Mouse (Mus musculus): Measurements from ENCODE around the gene Gbx1. TPM values are rescaled to one million over a fixed set of nuclear protein-coding genes. Genes with fewer than 3 reads are reported as not detected.
A peak's percentile ranks its signal among the peaks of the same experiment; 100 is the strongest.

Gbx1 gene
- polyA plus RNA-seq, 1 experiment from 2014 or later = not detected

DNA sequence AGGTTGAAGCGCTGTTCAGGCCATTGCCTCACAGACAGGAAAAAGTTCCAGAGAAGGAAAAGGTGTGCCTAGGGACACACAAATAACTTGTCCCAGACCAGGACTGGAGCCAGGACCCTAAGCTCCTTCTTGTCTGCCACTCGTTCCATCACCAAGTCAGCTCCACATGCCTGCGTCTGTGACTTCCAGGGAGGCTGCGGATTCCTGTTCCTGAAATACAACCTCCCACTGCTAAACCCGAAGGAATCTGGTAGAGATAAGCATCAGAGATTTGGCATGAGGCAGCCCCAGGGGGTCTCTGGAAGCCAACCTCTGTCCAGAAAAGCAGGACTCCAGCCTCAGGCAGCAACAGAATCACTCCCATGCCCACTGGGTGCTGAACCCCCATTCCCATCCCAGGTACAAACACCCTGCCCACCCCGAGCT, 14.2 kb upstream of the Gbx1 start:
- H3K27ac ChIP-seq (ENCODE audit: low read length) = peak overlapping the region; percentile 84
- no peaks in the 10 kb centered on the region for H3K36me3 ChIP-seq (ENCODE audit: control insufficient read depth, insufficient read depth)
- WGBS = 7% methylated on average over 6 of the region's 6 CpGs
- H3K4me3 ChIP-seq (ENCODE audit: low read length) = peak overlapping the region; percentile 45
- peaks cover 24% of the 10 kb centered on the region for H3K4me1 ChIP-seq (ENCODE audit: control insufficient read depth, insufficient read depth, low read length)
- peak overlapping the region; percentile 63 for H3K9ac ChIP-seq (ENCODE audit: low read length)
- ATAC-seq (replicated peaks; ENCODE audit: extremely low read depth, insufficient read depth, low FRiP score) = no peak
- H3K4me2 ChIP-seq (ENCODE audit: low read depth, low read length) = peak overlapping the region; percentile 63
- no peaks in the 10 kb centered on the region for H3K9me3 ChIP-seq (replicated peaks; ENCODE audit: control insufficient read depth, low read length)
- no peaks in the 10 kb centered on the region for H3K27me3 ChIP-seq (ENCODE audit: control insufficient read depth, insufficient read depth, low read length)

DNA sequence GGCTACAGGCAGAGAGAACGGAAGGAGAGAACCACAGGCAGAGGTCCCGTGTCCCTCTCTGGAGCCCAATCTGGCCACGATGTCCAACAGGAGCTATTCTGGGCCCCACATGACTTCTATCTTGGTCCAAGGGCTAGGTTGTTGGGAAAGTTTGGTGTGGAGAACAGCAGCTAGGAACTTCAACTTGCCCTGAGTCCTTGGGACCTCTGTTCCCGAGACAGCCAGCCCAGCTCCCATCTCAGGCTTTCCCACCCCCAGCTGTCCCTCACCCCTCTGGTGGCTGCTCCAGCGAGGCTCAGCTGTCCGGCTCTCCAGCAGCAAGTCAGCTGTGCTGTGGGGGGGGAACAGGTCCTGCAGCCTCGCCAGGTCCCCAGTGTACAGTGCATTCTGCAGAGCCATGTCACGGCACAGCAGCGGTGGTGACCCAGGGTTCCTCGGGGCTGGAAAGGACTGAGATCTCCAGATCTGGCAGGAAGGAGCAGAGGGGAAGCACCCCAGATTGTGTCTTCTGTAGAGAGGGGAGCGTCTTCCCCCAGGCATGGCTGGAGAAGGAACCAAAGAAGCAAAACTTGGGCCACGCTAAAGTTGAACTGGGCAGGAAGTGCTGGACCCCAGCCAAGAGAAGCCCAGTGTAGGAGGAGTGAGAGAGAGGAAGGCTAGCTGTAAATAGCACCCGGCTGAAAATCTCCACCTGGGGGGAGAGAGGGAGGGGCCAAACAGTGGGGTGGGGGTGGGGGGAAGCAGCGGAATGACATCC, 13.6 kb upstream of the Gbx1 start, which contains the start of gene Asb10:
Gene Asb10 (minus strand): TSS at position 592 of the 757 bp plus-strand sequence.
- H3K4me1 ChIP-seq (ENCODE audit: control insufficient read depth, insufficient read depth, low read length) = peaks cover 24% of the 10 kb centered on the region
- H3K9ac ChIP-seq (ENCODE audit: low read length) = peak within 1 kb of the TSS; percentile 63
- WGBS = 7% methylated on average over 14 of the region's 14 CpGs
- ATAC-seq (replicated peaks; ENCODE audit: extremely low read depth, insufficient read depth, low FRiP score) = peak; percentile 82
- H3K9me3 ChIP-seq (replicated peaks; ENCODE audit: control insufficient read depth, low read length) = no peaks in the 10 kb centered on the region
- H3K27ac ChIP-seq (ENCODE audit: low read length) = peak within 1 kb of the TSS; percentile 84
- no peaks in the 10 kb centered on the region for H3K36me3 ChIP-seq (ENCODE audit: control insufficient read depth, insufficient read depth)
- H3K27me3 ChIP-seq (ENCODE audit: control insufficient read depth, insufficient read depth, low read length) = no peaks in the 10 kb centered on the region
- peak within 1 kb of the TSS; percentile 45 for H3K4me3 ChIP-seq (ENCODE audit: low read length)
- H3K4me2 ChIP-seq (ENCODE audit: low read depth, low read length) = peak within 1 kb of the TSS; percentile 63

DNA sequence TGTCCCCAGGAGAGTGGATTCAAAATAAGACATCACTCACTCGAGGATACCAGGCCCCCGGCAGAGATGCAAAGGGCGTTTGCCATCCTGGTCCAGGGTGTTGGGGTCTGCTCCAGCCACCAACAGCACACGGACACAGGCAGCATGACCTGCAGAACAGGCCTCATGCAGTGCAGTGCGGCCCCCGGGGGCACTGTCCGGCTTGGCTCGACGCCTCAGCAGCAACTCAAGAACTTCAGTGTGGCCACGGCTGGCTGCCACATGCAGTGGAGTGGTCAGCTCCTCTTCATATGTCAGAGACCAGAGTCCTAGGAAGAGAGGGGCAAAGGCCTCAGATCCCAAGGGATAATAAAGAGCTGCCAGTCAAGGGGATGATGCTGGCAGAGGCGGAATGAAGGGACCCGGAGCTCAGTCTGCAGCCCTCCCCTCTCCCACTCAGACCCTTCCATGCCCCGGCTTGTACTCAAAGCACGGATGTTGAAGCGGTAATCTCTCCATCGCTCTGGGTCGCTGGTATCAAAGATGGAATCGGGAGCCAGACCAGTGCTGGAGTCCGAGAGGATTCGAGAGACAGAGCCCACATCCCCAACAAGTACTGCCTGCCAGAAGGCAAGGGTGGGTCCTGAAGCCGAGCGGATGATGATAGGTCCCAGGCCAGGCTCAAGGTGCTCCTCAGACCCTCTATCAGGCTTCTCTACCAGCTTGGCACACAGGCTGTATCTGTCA, 12.7 kb upstream of the Gbx1 start:
- H3K27me3 ChIP-seq (ENCODE audit: control insufficient read depth, insufficient read depth, low read length) = no peaks in the 10 kb centered on the region
- peak overlapping the region; percentile 63 for H3K4me2 ChIP-seq (ENCODE audit: low read depth, low read length)
- peak overlapping the region; percentile 45 for H3K4me3 ChIP-seq (ENCODE audit: low read length)
- H3K4me1 ChIP-seq (ENCODE audit: control insufficient read depth, insufficient read depth, low read length) = peaks cover 24% of the 10 kb centered on the region
- H3K36me3 ChIP-seq (ENCODE audit: control insufficient read depth, insufficient read depth) = no peaks in the 10 kb centered on the region
- peak overlapping the region; percentile 84 for H3K27ac ChIP-seq (ENCODE audit: low read length)
- peak; percentile 17; the same call in 1 of the 2 replicates for ATAC-seq (replicated peaks; ENCODE audit: extremely low read depth, insufficient read depth, low FRiP score)
- no peaks in the 10 kb centered on the region for H3K9me3 ChIP-seq (replicated peaks; ENCODE audit: control insufficient read depth, low read length)
- WGBS = 72% methylated on average over 22 of the region's 22 CpGs
- peak overlapping the region; percentile 63 for H3K9ac ChIP-seq (ENCODE audit: low read length)

DNA sequence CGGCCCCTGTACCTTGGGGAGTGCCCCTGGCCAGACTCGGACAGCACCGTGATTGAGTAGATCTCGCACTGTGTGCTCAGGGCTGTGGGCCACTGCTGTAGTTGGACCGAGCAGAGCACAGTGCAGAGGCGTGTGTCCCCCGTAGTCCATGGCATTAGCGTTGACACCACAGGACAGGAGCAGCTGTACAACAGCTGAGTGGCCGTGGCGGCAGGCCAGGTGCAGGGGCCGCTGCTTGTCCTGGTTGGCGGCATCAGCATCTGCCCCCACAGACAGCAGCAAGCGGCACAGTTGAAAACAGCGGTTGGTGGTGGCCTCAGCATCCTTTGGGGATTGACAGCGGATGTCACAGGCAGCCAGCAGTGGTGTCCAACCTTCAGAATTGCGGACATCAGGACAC, 10.6 kb upstream of the Gbx1 start:
- no peaks in the 10 kb centered on the region for H3K27me3 ChIP-seq (ENCODE audit: control insufficient read depth, insufficient read depth, low read length)
- no peaks in the 10 kb centered on the region for H3K36me3 ChIP-seq (ENCODE audit: control insufficient read depth, insufficient read depth)
- no peaks in the 10 kb centered on the region for H3K9me3 ChIP-seq (replicated peaks; ENCODE audit: control insufficient read depth, low read length)
- no peak overlapping the region for H3K4me2 ChIP-seq (ENCODE audit: low read depth, low read length)
- H3K4me3 ChIP-seq (ENCODE audit: low read length) = no peak overlapping the region
- WGBS = 62% methylated on average over 16 of the region's 16 CpGs
- peaks cover 24% of the 10 kb centered on the region for H3K4me1 ChIP-seq (ENCODE audit: control insufficient read depth, insufficient read depth, low read length)
- no peak for ATAC-seq (replicated peaks; ENCODE audit: extremely low read depth, insufficient read depth, low FRiP score)
- H3K27ac ChIP-seq (ENCODE audit: low read length) = no peak overlapping the region
- H3K9ac ChIP-seq (ENCODE audit: low read length) = no peak overlapping the region

DNA sequence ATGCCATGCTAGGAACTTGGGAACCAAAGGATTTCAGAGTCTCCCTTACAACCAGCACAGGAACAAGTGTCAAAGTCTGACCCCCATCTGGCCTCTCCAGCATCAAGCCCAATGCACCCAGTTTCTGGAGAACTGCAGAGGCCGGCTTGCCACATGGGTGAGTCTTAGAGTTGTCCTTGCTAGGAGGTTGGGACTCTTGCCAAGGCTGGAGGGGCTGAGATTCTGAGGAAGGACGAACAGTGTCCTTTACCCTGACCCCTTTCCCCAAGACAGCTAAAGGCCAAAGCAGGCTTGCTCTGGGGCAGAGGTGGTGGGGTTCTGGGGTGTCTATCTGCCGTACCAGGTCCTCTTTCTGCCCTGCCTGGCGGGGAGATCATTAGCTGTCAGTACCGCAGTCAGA, 9.5 kb upstream of the Gbx1 start:
- Histone ChIP-seq H3K36me3 (ENCODE audit: control insufficient read depth, insufficient read depth) (no peaks in the 10 kb centered on the region), H3K4me3 (ENCODE audit: low read length) (no peak overlapping the region), H3K27me3 (ENCODE audit: control insufficient read depth, insufficient read depth, low read length) (peaks cover 9% of the 10 kb centered on the region), H3K27ac (ENCODE audit: low read length) (no peak overlapping the region), H3K4me2 (ENCODE audit: low read depth, low read length) (no peak overlapping the region), H3K9me3 (replicated peaks; ENCODE audit: control insufficient read depth, low read length) (no peaks in the 10 kb centered on the region), H3K4me1 (ENCODE audit: control insufficient read depth, insufficient read depth, low read length) (peaks cover 23% of the 10 kb centered on the region), H3K9ac (ENCODE audit: low read length) (no peak overlapping the region)
- ATAC-seq (replicated peaks; ENCODE audit: extremely low read depth, insufficient read depth, low FRiP score) = no peak
- WGBS = 78% methylated on average over 5 of the region's 5 CpGs

DNA sequence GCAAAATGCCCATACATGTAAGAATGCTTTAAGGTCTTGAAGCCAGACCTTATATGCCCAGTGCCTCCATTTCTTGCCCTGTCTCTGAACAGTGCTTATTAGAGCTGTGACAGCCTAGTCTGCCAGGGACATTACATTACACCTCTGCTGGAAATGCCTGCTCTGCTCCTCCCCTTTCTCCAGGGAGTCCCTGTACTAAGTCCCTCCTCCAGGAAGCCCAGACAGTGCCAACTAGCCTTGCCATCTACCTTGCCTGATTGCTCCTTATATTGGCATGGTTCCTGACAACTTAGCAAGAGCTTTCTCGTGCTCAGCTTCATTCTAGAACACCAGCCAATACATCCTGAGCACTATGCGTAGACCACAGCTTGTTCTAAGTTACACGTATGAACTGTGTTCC, 8.7 kb upstream of the Gbx1 start:
- Histone ChIP-seq H3K9ac (ENCODE audit: low read length) (no peak overlapping the region), H3K4me2 (ENCODE audit: low read depth, low read length) (no peak overlapping the region), H3K9me3 (replicated peaks; ENCODE audit: control insufficient read depth, low read length) (no peaks in the 10 kb centered on the region), H3K4me3 (ENCODE audit: low read length) (no peak overlapping the region), H3K36me3 (ENCODE audit: control insufficient read depth, insufficient read depth) (no peaks in the 10 kb centered on the region), H3K27ac (ENCODE audit: low read length) (no peak overlapping the region), H3K4me1 (ENCODE audit: control insufficient read depth, insufficient read depth, low read length) (peaks cover 15% of the 10 kb centered on the region), H3K27me3 (ENCODE audit: control insufficient read depth, insufficient read depth, low read length) (peaks cover 17% of the 10 kb centered on the region)
- no peak for ATAC-seq (replicated peaks; ENCODE audit: extremely low read depth, insufficient read depth, low FRiP score)
- 78% methylated on average over 3 of the region's 3 CpGs for WGBS

DNA sequence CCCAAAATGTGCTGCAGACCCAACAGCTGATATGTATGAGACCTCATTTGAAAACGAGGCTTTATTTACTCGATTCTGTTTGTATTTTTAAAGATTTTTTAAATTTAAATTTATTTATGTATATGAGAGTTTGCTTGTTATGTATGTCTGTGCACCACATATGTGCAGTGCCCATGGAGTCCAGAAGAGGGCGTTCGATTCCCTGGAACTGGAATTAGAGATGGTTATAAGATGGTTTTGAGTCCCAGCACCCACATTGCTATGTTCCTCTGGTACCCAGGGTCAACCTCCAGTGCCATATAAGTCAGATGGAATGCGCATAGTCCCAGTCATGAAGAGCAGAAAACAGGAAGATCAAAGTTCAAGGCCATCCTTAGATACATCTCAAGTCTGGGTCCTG, 7.3 kb upstream of the Gbx1 start:
- WGBS = 54% methylated on average over 5 of the region's 5 CpGs
- H3K36me3 ChIP-seq (ENCODE audit: control insufficient read depth, insufficient read depth) = no peaks in the 10 kb centered on the region

DNA sequence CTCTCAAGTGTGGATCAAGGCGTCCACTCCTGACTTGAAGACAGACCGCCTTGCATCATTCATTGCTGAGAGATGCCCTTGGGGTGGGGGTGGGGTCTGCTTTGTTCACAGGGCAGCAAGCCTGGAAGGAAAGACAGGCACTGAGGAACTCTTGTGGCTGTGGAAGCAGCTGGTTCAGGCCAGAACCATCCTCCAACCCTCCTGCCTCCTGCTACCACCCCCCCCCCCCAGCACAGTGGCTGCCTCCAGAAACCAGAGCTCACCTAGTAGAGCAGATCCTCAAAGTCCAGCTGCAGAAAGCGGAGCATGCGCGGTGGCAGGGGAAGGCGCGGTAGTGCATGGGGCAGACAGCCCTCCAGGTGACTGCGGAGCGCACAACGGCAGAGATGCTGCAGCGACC, 6.4 kb upstream of the Gbx1 start:
- Histone ChIP-seq H3K27me3 (ENCODE audit: control insufficient read depth, insufficient read depth, low read length) (peaks cover 35% of the 10 kb centered on the region), H3K27ac (ENCODE audit: low read length) (no peak overlapping the region), H3K36me3 (ENCODE audit: control insufficient read depth, insufficient read depth) (no peaks in the 10 kb centered on the region), H3K4me1 (ENCODE audit: control insufficient read depth, insufficient read depth, low read length) (no peaks in the 10 kb centered on the region), H3K9ac (ENCODE audit: low read length) (no peak overlapping the region), H3K4me2 (ENCODE audit: low read depth, low read length) (no peak overlapping the region), H3K9me3 (replicated peaks; ENCODE audit: control insufficient read depth, low read length) (no peaks in the 10 kb centered on the region), H3K4me3 (ENCODE audit: low read length) (no peak overlapping the region)
- ATAC-seq (replicated peaks; ENCODE audit: extremely low read depth, insufficient read depth, low FRiP score) = no peak
- 50% methylated on average over 11 of the region's 11 CpGs for WGBS

More for the DNA sequence above, 7.3 kb upstream of the Gbx1 start:
- Histone ChIP-seq H3K9me3 (replicated peaks; ENCODE audit: control insufficient read depth, low read length) (no peaks in the 10 kb centered on the region), H3K9ac (ENCODE audit: low read length) (no peak overlapping the region), H3K27ac (ENCODE audit: low read length) (no peak overlapping the region), H3K4me1 (ENCODE audit: control insufficient read depth, insufficient read depth, low read length) (peaks cover 2% of the 10 kb centered on the region; the same call in 1 of the 2 replicates), H3K4me2 (ENCODE audit: low read depth, low read length) (no peak overlapping the region), H3K27me3 (ENCODE audit: control insufficient read depth, insufficient read depth, low read length) (peaks cover 26% of the 10 kb centered on the region), H3K4me3 (ENCODE audit: low read length) (no peak overlapping the region)
- no peak for ATAC-seq (replicated peaks; ENCODE audit: extremely low read depth, insufficient read depth, low FRiP score)
